10 mouse cellular contexts compared by ENCODE assay signal in genomic region chr9:100685769-100686487, GRCm38 (mm10).
DNase-seq lines count a peak whose midpoint lies in the region; ATAC-seq lines count a peak whose summit lies in the region.
"Had no signal": no experiment of that assay in that cellular context is flagged by ENCODE, and none has a peak within 500 bp of the region (broad histone marks: within the 10 kb centered on the region; RNA-seq: fewer than 3 reads in every experiment).

No protein-coding gene starts in this region.

- no peaks in the 10 kb centered on the region for H3K36me3 ChIP-seq in heart, embryonic 11.5 days (ENCODE audit: control insufficient read depth, insufficient read depth, low read length)

- no peak overlapping the region for H3K9ac ChIP-seq in heart, embryonic 11.5 days (ENCODE audit: low read depth, low read length)

- H3K27me3 ChIP-seq in heart, embryonic 11.5 days (ENCODE audit: control insufficient read depth, insufficient read depth, low read length), result no peaks in the 10 kb centered on the region

- 52% methylated on average over 3 of the region's 3 CpGs for WGBS in heart, embryonic 11.5 days (ENCODE audit: insufficient replicate concordance)

- 0 out of 2 replicates have a peak, but pooled peaks cover 2% of the 10 kb centered on the region for H3K4me1 ChIP-seq in heart, embryonic 11.5 days (ENCODE audit: control insufficient read depth, insufficient read depth, low read length)

- no peak overlapping the region for H3K4me2 ChIP-seq in heart, embryonic 11.5 days

- no peaks in the 10 kb centered on the region for H3K9me3 ChIP-seq in heart, embryonic 11.5 days (replicated peaks; ENCODE audit: control insufficient read depth, low read length)

- ATAC-seq in heart, embryonic 11.5 days (replicated peaks; ENCODE audit: insufficient number of reproducible peaks, low FRiP score, low TSS enrichment), result no peak

- DNase-seq in kidney, postnatal 25 days, result peak; percentile 26 to 30
- no peak for DNase-seq in kidney, adult 18-20 months
- DNase-seq in forelimb bud, embryonic 11.5 days (ENCODE audit: low read depth, low spot score), result peak; percentile 30
- peak; percentile 58 to 77 for DNase-seq in left cerebral cortex, postnatal 14 days (ENCODE audit: low spot score in 2 of 2)
- peak; percentile 68 for DNase-seq in naive thymus-derived CD4-positive, alpha-beta T cell, adult 2 months (ENCODE audit: low read depth)
- DNase-seq in ovary, adult 18-20 months (ENCODE audit: low spot score), result no peak
- DNase-seq in thymus, postnatal 10 days (ENCODE audit: low spot score in 2 of 2), result no peak

- no peak overlapping the region for H3K4me3 ChIP-seq in heart, embryonic 11.5 days (ENCODE audit: low read depth, low read length)
- H3K4me3 ChIP-seq: erythroblast, embryonic 14.5 days had no signal

- intact Hi-C loops in left cerebral cortex, postnatal 14 days (cut with DNase I), result no loop called here

- H3K27ac ChIP-seq in heart, embryonic 11.5 days (ENCODE audit: low read depth, low read length), result no peak overlapping the region
- H3K27ac ChIP-seq: macrophage had no signal

Comparison
In these comparisons a context has a peak if more than half of its experiments do, and no peak if none do; other contexts are left out.
1. DNase-seq: peak in kidney, postnatal 25 days (2 of 2), forelimb bud, embryonic 11.5 days (single experiment), left cerebral cortex, postnatal 14 days (2 of 2) and naive thymus-derived CD4-positive, alpha-beta T cell, adult 2 months (single experiment); none in kidney, adult 18-20 months (single experiment), ovary, adult 18-20 months (single experiment) and thymus, postnatal 10 days (0 of 2).